Mouse (Mus musculus) liver, embryonic 14.5 days (tissue): ENCODE measurements around the gene Mcl1. TPM values are rescaled to one million over a fixed set of nuclear protein-coding genes. Genes with fewer than 3 reads are reported as not detected.
A peak's percentile ranks its signal among the peaks of the same experiment; 100 is the strongest.
"Not testable (repeated sequence)": the region's sequence is repeated elsewhere in the genome, so short reads cannot be mapped to it uniquely, and the experiment has no call there.

Experiments used
- ATAC-seq: fragments of 200-750 bp; cut with Nextera tagmentation; 2 replicates; pipeline ENCODE4 v1.8.0; 2017; ENCODE audit warnings: moderate number of reproducible peaks, mild to moderate bottlenecking, moderate library complexity; ENCODE audit not compliant: insufficient read depth
- DNase-seq, 3 experiments: peaks; one replicate each; pipeline ENCODE4 v3.0.0-alpha.2; 2012 to 2013; ENCODE audit warnings: low read depth in 3 of 3, low spot score in 3 of 3
- H3K27ac ChIP-seq: fragments of 300-500 bp; sonication (generic); 2 replicates; pipeline ENCODE4 v1.5.1; 2014; ENCODE audit warnings: moderate library complexity, mild to moderate bottlenecking, control low read depth, inconsistent platforms
- H3K27me3 ChIP-seq: fragments of 300-500 bp; sonication (generic); 2 replicates; pipeline ENCODE4 v1.6.1; 2014; ENCODE audit warnings: mild to moderate bottlenecking, low read length, moderate library complexity; ENCODE audit not compliant: control insufficient read depth, insufficient read depth
- H3K36me3 ChIP-seq: fragments of 300-500 bp; sonication (generic); replicated peaks from 2 replicates; pipeline ENCODE4 v1.6.1; 2014; ENCODE audit warnings: low read depth; ENCODE audit not compliant: control insufficient read depth, insufficient read depth
- H3K4me1 ChIP-seq, 2 experiments: fragments of 200-500 bp in 1 of 2; fragments of 300-500 bp in 1 of 2; sonication (generic) in 1 of 2; replicated peaks; 2 replicates each; pipeline ENCODE4 v1.6.1; 2012 to 2014; ENCODE audit warnings: antibody characterized with exemption in 1 of 2, inconsistent platforms in 1 of 2, low read length in 1 of 2; ENCODE audit not compliant: control insufficient read depth in 2 of 2, insufficient read depth in 2 of 2
- H3K4me2 ChIP-seq: fragments of 300-500 bp; sonication (generic); 2 replicates; pipeline ENCODE4 v1.6.1; 2014; ENCODE audit warnings: low read depth, mild to moderate bottlenecking, control low read depth, moderate library complexity
- H3K4me3 ChIP-seq, 2 experiments: fragments of 200-500 bp in 1 of 2; fragments of 300-500 bp in 1 of 2; sonication (generic) in 1 of 2; 2 replicates each; pipeline ENCODE4 v1.5.1; 2012 to 2014; ENCODE audit warnings: low read depth in 2 of 2, low read length in 2 of 2, mild to moderate bottlenecking in 2 of 2, control low read depth in 1 of 2, inconsistent platforms in 1 of 2, moderate library complexity in 1 of 2; ENCODE audit not compliant: insufficient read depth in 1 of 2
- H3K9ac ChIP-seq: fragments of 300-500 bp; sonication (generic); replicated peaks from 2 replicates; pipeline ENCODE4 v1.6.1; 2014; ENCODE audit warnings: mild to moderate bottlenecking, control low read depth, moderate library complexity
- H3K9me3 ChIP-seq: fragments of 300-500 bp; sonication (generic); 2 replicates; pipeline ENCODE4 v1.6.1; 2016; ENCODE audit warnings: low read length, mixed read lengths; ENCODE audit not compliant: control insufficient read depth
- CTCF ChIP-seq: IDR thresholded peaks from 2 replicates; pipeline ENCODE4 v1.5.1; 2016; ENCODE audit warnings: antibody characterized with exemption, low read depth, control low read depth
- EP300 ChIP-seq: IDR thresholded peaks from 2 replicates; pipeline ENCODE4 v1.6.1; 2016; ENCODE audit warnings: antibody characterized with exemption, low read depth
- WGBS: fragments of 180-500 bp; shearing (Covaris S2); extraction: QIAGEN DNeasy Blood & Tissue Kit; methylation state at CpG from one replicate; pipeline ENCODE4 v1.1.7; 2014; ENCODE audit not compliant: insufficient replicate concordance; 5-methylcytosine and 5-hydroxymethylcytosine counted together
- polyA plus RNA-seq, 2 experiments: library from polyadenylated mRNA; depleted of rRNA in 1 of 2; stranded (reverse) in 1 of 2; unstranded in 1 of 2; fragments of >200 nt; fragmentation: Nextera tagmentation in 1 of 2; extraction: Ambion mirVana in 1 of 2; gene quantifications; 2 replicates each; pipeline versions ENCODE4 v1.2.1 to v1.2.3; 2012 to 2014

The Mcl1 gene
- polyA plus RNA-seq, 2 experiments, result 34.6 to 39.2 TPM

- TF ChIP-seq EP300, result no peak
These were observed 29.2 kb downstream of the Mcl1 start, which contains the start of gene Adamtsl4 for GRCm38 (mm10) chr3:95687524-95688421. Adamtsl4 (minus strand) TSS chr3:95687917.

GRCm38 (mm10) chr3:95689171-95689915 lies 30.8 kb downstream of the Mcl1 start:
- Histone ChIP-seq H3K27me3 (peaks cover 7% of the 10 kb centered on the region; the same call in 1 of the 2 replicates), H3K27ac (no peak overlapping the region), H3K9ac (no peak overlapping the region), H3K36me3 (no peaks in the 10 kb centered on the region), H3K9me3 (no peaks in the 10 kb centered on the region), H3K4me2 (no peak overlapping the region), H3K4me3 (no peak overlapping the region), H3K4me1 (peaks cover 3 to 15% of the 10 kb centered on the region in 2 experiments)
- 0 out of 2 replicates have a peak, but pooled peaks have one; percentile 10 for TF ChIP-seq CTCF
- TF ChIP-seq EP300, result no peak
- ATAC-seq (no peak), DNase-seq (no peak)
- WGBS, result 36% methylated on average over 11 of the region's 11 CpGs

More at GRCm38 (mm10) chr3:95687524-95688421, 29.2 kb downstream of the Mcl1 start, which contains the start of gene Adamtsl4:
- peak within 1 kb of the TSS; percentile 70 for H3K4me2 ChIP-seq
- H3K4me1 ChIP-seq, result peaks cover 3 to 4% of the 10 kb centered on the region in 2 experiments; a peak in 2 of 4 replicates
- 10% methylated on average over 50 of the region's 50 CpGs for WGBS
- H3K4me3 ChIP-seq, result peak within 1 kb of the TSS; percentile 2 to 45; a peak in 3 of 4 replicates
- H3K9ac ChIP-seq, result peak within 1 kb of the TSS; percentile 27; the same call in 1 of the 2 replicates
- H3K36me3 ChIP-seq, result no peaks in the 10 kb centered on the region
- ATAC-seq (peak; percentile 19; the same call in 1 of the 2 replicates), DNase-seq (no peak)
- H3K9me3 ChIP-seq, result no peaks in the 10 kb centered on the region
- no peak within 1 kb of the TSS for H3K27ac ChIP-seq
- H3K27me3 ChIP-seq, result peaks cover 7% of the 10 kb centered on the region; the same call in 1 of the 2 replicates

GRCm38 (mm10) chr3:95689940-95690339 lies 31.4 kb downstream of the Mcl1 start:
- H3K9ac ChIP-seq, result no peak overlapping the region
- H3K9me3 ChIP-seq, result no peaks in the 10 kb centered on the region
- DNase-seq (no peak), ATAC-seq (no peak)
- H3K4me2 ChIP-seq, result no peak overlapping the region
- peaks cover 7% of the 10 kb centered on the region; the same call in 1 of the 2 replicates for H3K27me3 ChIP-seq
- H3K4me3 ChIP-seq, result no peak overlapping the region
- 52% methylated on average over 2 of the region's 2 CpGs for WGBS
- H3K36me3 ChIP-seq, result no peaks in the 10 kb centered on the region
- no peak overlapping the region for H3K27ac ChIP-seq
- no peak for TF ChIP-seq EP300
- H3K4me1 ChIP-seq, result peaks cover 3 to 15% of the 10 kb centered on the region in 2 experiments

GRCm38 (mm10) chr3:95690552-95690951 lies 32.0 kb downstream of the Mcl1 start:
- H3K4me2 ChIP-seq, H3K4me3 ChIP-seq, H3K36me3 ChIP-seq, ATAC-seq, H3K9ac ChIP-seq, H3K9me3 ChIP-seq, H3K27me3 ChIP-seq, DNase-seq, H3K27ac ChIP-seq: not testable (repeated sequence)
- peaks cover 3 to 15% of the 10 kb centered on the region in 2 experiments for H3K4me1 ChIP-seq
- 79% methylated on average over 2 of the region's 2 CpGs for WGBS
